Mouse (Mus musculus): Measurements from ENCODE around the gene Hist3h2a. TPM values are rescaled to one million over a fixed set of nuclear protein-coding genes. Genes with fewer than 3 reads are reported as not detected.

Hist3h2a gene
- polyA plus RNA-seq, 1 experiment from 2014 or later, result 18.7 TPM

DNA sequence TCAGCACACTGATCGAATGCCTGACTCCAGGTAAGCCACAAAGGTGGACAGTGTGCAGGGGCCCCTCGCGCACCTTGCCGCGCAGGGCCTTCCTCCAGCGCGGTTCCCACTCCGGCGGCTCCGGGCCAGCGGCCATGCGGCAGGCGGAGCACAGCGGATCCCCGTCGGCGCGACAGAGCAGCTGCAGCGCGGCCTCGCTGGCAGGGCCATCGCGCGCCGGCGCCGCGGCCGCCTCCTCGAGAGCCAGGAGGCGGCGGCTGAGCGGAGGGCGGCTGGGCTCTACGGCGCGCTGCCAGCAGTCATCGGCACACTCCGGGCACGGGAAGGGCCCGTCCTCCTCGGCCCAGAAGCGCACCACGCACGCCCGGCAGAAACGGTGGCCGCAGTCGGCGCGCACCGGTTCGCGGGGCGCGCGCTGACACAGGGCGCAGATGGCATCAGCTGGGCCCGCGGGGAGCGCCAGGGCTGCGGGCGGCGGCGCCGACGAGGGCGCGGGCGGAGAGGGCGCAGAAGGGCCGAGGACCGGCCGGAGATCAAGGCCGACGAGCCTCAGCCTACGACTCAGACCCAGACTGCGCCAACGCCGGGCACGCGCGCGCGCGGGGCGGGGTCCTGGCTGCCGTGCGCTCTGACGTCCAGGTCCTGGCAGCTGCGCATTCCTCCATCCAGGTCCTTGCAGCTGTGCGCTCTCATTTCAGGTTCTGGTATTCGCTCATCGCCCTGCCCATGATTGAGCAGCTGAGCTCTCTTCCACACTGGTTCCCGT is 16.0 kb upstream of the Hist3h2a start, which contains the start of gene Rnf187:
Rnf187 (minus strand) TSS at position 595 of the 766 bp plus-strand sequence.
- Histone ChIP-seq H3K9ac (ENCODE audit: low read length) (peak within 1 kb of the TSS; percentile 94), H3K27ac (replicated peaks) (peak within 1 kb of the TSS; percentile 96), H3K27me3 (ENCODE audit: control insufficient read depth, insufficient read depth, low read length) (no peaks in the 10 kb centered on the region), H3K4me3 (ENCODE audit: low read depth, low read length) (peak within 1 kb of the TSS; percentile 93), H3K9me3 (ENCODE audit: control insufficient read depth, low read length) (no peaks in the 10 kb centered on the region), H3K4me1 (replicated peaks; ENCODE audit: control insufficient read depth, insufficient read depth) (0 out of 2 replicates have a peak, but pooled peaks cover 4% of the 10 kb centered on the region), H3K36me3 (ENCODE audit: control insufficient read depth, insufficient read depth, low read length) (peaks cover 10% of the 10 kb centered on the region), H3K4me2 (replicated peaks; ENCODE audit: low read depth) (peak within 1 kb of the TSS; percentile 97)
- DNase-seq (ENCODE audit: low spot score) (peak; percentile 94), ATAC-seq (ENCODE audit: low FRiP score, low TSS enrichment) (peak; percentile 98)
- peak; percentile 24; the same call in 1 of the 2 replicates for TF ChIP-seq CTCF (IDR thresholded peaks at IDR 0.05; ENCODE audit: low read depth)
- peak; percentile 97 for TF ChIP-seq EP300 (optimal IDR thresholded peaks at IDR 0.05)
- under 1% methylated on average over 82 of the region's 95 CpGs for WGBS

DNA sequence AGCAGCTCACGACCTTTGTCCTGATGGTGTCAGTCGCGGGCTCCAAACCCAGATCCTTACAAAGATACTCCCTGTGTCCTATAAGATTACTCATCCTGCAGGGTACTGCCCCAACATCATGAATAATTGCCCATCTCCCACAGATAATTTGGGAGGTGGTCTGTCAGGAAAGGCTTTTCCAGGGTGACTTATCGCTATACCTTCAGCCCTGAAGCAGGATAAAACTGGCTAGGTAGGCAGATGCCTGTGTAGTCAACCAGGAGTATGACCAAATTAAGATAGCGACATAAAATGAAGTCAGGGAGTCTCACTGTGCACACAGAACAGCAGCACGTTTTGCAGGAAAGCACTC is 15.4 kb upstream of the Hist3h2a start:
- peak overlapping the region; percentile 93 for H3K4me3 ChIP-seq (ENCODE audit: low read depth, low read length)
- H3K9ac ChIP-seq (ENCODE audit: low read length), result no peak overlapping the region; the same call in 1 of the 2 replicates
- no peaks in the 10 kb centered on the region for H3K9me3 ChIP-seq (ENCODE audit: control insufficient read depth, low read length)
- 12% methylated on average over 6 of the region's 6 CpGs for WGBS
- H3K27me3 ChIP-seq (ENCODE audit: control insufficient read depth, insufficient read depth, low read length), result no peaks in the 10 kb centered on the region
- DNase-seq (ENCODE audit: low spot score) (no peak), ATAC-seq (ENCODE audit: low FRiP score, low TSS enrichment) (0 out of 2 replicates have a peak, but pooled peaks have one; percentile 13)
- H3K27ac ChIP-seq (replicated peaks), result peak overlapping the region; percentile 96; the same call in 1 of the 2 replicates
- H3K4me1 ChIP-seq (replicated peaks; ENCODE audit: control insufficient read depth, insufficient read depth), result 0 out of 2 replicates have a peak, but pooled peaks cover 4% of the 10 kb centered on the region
- H3K4me2 ChIP-seq (replicated peaks; ENCODE audit: low read depth), result peak overlapping the region; percentile 97
- peaks cover 7% of the 10 kb centered on the region for H3K36me3 ChIP-seq (ENCODE audit: control insufficient read depth, insufficient read depth, low read length)
- TF ChIP-seq CTCF (IDR thresholded peaks at IDR 0.05; ENCODE audit: low read depth) (no peak), EP300 (optimal IDR thresholded peaks at IDR 0.05) (peak; percentile 17)

DNA sequence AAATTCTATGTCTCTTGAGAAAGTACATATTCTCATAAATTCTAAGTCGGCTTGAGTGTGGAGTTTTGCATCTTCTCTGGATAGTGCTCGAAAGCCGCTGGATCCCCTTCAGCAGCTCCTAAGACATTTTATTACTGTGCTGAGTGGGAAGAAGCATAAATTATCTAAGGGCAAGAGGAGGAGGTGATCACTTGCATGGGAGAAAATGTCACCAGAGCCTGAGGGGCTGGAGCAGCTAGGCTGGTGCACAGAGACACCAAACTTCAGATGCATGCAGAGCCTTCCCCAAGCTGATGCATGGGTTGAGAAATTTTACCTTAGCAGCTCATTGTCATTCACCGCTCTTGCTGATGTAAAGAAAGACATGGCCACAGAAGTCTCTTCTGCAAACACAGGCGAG is 10.3 kb upstream of the Hist3h2a start:
- no peaks in the 10 kb centered on the region for H3K9me3 ChIP-seq (ENCODE audit: control insufficient read depth, low read length)
- DNase-seq (ENCODE audit: low spot score) (no peak), ATAC-seq (ENCODE audit: low FRiP score, low TSS enrichment) (no peak)
- H3K4me2 ChIP-seq (replicated peaks; ENCODE audit: low read depth), result no peak overlapping the region
- no peaks in the 10 kb centered on the region for H3K4me1 ChIP-seq (replicated peaks; ENCODE audit: control insufficient read depth, insufficient read depth)
- WGBS, result 83% methylated on average over 5 of the region's 5 CpGs
- no peak overlapping the region for H3K9ac ChIP-seq (ENCODE audit: low read length)
- TF ChIP-seq CTCF (IDR thresholded peaks at IDR 0.05; ENCODE audit: low read depth) (no peak), EP300 (optimal IDR thresholded peaks at IDR 0.05) (no peak)
- no peak overlapping the region for H3K4me3 ChIP-seq (ENCODE audit: low read depth, low read length)
- H3K27me3 ChIP-seq (ENCODE audit: control insufficient read depth, insufficient read depth, low read length), result no peaks in the 10 kb centered on the region
- H3K27ac ChIP-seq (replicated peaks), result no peak overlapping the region
- H3K36me3 ChIP-seq (ENCODE audit: control insufficient read depth, insufficient read depth, low read length), result no peaks in the 10 kb centered on the region

DNA sequence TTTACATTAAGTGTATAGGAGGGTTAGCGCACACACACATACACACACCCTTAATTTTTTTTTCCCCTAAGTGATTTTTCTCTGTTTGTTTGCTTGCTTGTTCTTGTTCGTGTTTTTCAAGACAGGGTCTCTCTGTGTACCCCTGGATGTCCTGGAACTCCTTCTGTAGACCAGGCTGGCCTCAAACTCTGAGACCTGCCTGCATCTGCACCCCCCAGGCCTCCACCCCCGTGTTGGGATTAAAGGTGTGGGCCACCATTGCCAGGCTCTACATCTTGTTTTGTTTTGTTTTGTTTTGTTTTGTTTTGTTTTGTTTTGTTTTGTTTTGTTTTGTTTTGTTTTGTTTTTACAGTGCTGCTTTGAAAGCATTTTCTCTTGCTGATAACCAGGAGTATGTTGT is 7.2 kb upstream of the Hist3h2a start:
- H3K36me3 ChIP-seq (ENCODE audit: control insufficient read depth, insufficient read depth, low read length), result no peaks in the 10 kb centered on the region
- H3K4me3 ChIP-seq (ENCODE audit: low read depth, low read length), result no peak overlapping the region
- H3K4me2 ChIP-seq (replicated peaks; ENCODE audit: low read depth), result no peak overlapping the region
- no peak overlapping the region for H3K27ac ChIP-seq (replicated peaks)
- TF ChIP-seq EP300 (optimal IDR thresholded peaks at IDR 0.05), result no peak
- no peak for TF ChIP-seq CTCF (IDR thresholded peaks at IDR 0.05; ENCODE audit: low read depth)
- H3K9me3 ChIP-seq (ENCODE audit: control insufficient read depth, low read length), result no peaks in the 10 kb centered on the region
- no peaks in the 10 kb centered on the region for H3K4me1 ChIP-seq (replicated peaks; ENCODE audit: control insufficient read depth, insufficient read depth)
- H3K9ac ChIP-seq (ENCODE audit: low read length), result no peak overlapping the region
- no peak for ATAC-seq (ENCODE audit: low FRiP score, low TSS enrichment)
- WGBS, result 74% methylated on average over 3 of the region's 3 CpGs
- no peak for DNase-seq (ENCODE audit: low spot score)
- H3K27me3 ChIP-seq (ENCODE audit: control insufficient read depth, insufficient read depth, low read length), result no peaks in the 10 kb centered on the region

DNA sequence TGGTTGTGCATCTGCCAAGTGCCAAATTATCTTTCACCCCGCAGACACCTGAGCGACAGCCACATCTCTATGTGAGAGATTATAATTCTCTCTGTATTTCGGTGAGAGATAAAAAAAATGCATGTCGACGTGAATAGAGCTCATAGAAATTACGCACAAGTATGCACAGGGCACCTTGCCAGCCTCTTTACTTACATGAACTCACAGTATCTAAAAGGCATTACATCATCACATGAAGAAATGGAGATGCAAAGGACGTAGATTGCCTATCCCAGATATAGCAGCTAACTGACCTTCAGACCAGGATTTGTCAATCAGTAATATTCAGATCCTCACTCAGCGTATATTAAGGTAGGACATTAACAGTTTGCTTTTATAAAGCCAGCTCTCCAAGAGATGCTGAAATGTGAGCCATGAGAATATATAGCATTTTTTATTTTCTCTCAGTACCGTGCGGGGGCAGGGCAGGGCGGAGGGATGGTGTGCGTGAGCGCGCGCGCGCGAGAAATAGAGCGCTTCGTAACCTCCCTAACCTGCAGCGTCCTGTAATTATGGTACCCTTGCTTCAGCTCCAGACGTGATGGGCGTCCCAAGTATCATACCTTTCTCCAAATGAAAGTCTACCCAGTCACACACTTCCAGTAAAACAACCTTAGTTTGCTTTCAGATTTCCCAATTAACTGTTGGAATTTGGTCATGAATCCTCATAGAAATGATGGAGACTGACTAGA is 6.5 kb upstream of the Hist3h2a start:
- Histone ChIP-seq H3K36me3 (ENCODE audit: control insufficient read depth, insufficient read depth, low read length) (no peaks in the 10 kb centered on the region), H3K4me3 (ENCODE audit: low read depth, low read length) (peak overlapping the region; percentile 19), H3K4me2 (replicated peaks; ENCODE audit: low read depth) (peak overlapping the region; percentile 55), H3K9me3 (ENCODE audit: control insufficient read depth, low read length) (no peaks in the 10 kb centered on the region), H3K27ac (replicated peaks) (no peak overlapping the region), H3K9ac (ENCODE audit: low read length) (no peak overlapping the region), H3K27me3 (ENCODE audit: control insufficient read depth, insufficient read depth, low read length) (no peaks in the 10 kb centered on the region), H3K4me1 (replicated peaks; ENCODE audit: control insufficient read depth, insufficient read depth) (no peaks in the 10 kb centered on the region)
- 11% methylated on average over 23 of the region's 23 CpGs for WGBS
- ATAC-seq (ENCODE audit: low FRiP score, low TSS enrichment) (peak; percentile 26; the same call in 1 of the 2 replicates), DNase-seq (ENCODE audit: low spot score) (no peak)
- no peak for TF ChIP-seq EP300 (optimal IDR thresholded peaks at IDR 0.05)
- no peak for TF ChIP-seq CTCF (IDR thresholded peaks at IDR 0.05; ENCODE audit: low read depth)

Data from stomach, postnatal 0 days (tissue).